ENCODE assay signal across 9 mouse cellular contexts in the genomic region with DNA sequence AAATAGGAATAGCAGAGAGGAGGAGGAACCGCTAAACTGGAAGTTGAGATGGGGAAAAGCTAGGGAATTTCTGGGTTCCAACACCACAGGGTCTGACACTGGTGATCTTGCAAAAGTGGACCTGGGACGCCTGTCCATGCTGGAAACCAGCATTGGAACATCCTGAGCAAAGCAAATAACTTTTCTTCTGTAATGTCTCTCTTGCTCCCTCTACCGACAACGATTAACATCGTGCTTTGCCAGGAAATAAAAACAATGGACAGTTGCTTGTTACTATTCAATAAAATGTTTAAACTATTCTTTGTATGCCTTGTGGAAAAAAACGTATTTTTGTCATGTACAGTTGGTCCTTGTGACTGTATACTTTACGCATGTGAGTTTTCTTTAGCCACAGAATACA.
DNase-seq lines count a peak whose midpoint lies in the region; ATAC-seq lines count a peak whose summit lies in the region.
"Had no signal": no experiment of that assay in that cellular context is flagged by ENCODE, and none has a peak within 500 bp of the region (broad histone marks: within the 10 kb centered on the region; RNA-seq: fewer than 3 reads in every experiment).

No protein-coding gene starts in this region.

- no peaks in the 10 kb centered on the region for H3K9me3 ChIP-seq in kidney, embryonic 16.5 days (ENCODE audit: low read length)
- no peaks in the 10 kb centered on the region for H3K9me3 ChIP-seq in midbrain, embryonic 10.5 days (replicated peaks)
- H3K9me3 ChIP-seq: embryonic facial prominence, embryonic 12.5 days had no signal

- DNase-seq in adrenal gland, postnatal 10 days: peak; percentile 25
- no peak for DNase-seq in adrenal gland, postnatal 25 days
- peak; percentile 32 for DNase-seq in kidney, adult 9 months
- peak; percentile 29 for DNase-seq in Muller cell, postnatal 12 days (ENCODE audit: inconsistent ontology term)
- peak; percentile 1 for DNase-seq in induced T-regulatory cell, adult 2 months (ENCODE audit: low read depth)
- DNase-seq in natural killer cell, adult 2 months (ENCODE audit: low spot score in 2 of 2): no peak
- no peak for DNase-seq in midbrain, embryonic 10.5 days (ENCODE audit: low spot score)

- H3K4me2 ChIP-seq in kidney, embryonic 16.5 days (replicated peaks; ENCODE audit: low read depth, low read length): no peak overlapping the region
- H3K4me2 ChIP-seq: embryonic facial prominence, embryonic 12.5 days had no signal

- no peaks in the 10 kb centered on the region for H3K36me3 ChIP-seq in kidney, embryonic 16.5 days (ENCODE audit: insufficient read depth, low read length)
- H3K36me3 ChIP-seq in midbrain, embryonic 10.5 days: no peaks in the 10 kb centered on the region
- H3K36me3 ChIP-seq: embryonic facial prominence, embryonic 12.5 days had no signal

- no peak overlapping the region for H3K27ac ChIP-seq in kidney, embryonic 16.5 days (ENCODE audit: low read length)
- H3K27ac ChIP-seq in midbrain, embryonic 10.5 days (replicated peaks): no peak overlapping the region
- H3K27ac ChIP-seq: embryonic facial prominence, embryonic 12.5 days had no signal

- H3K4me3 ChIP-seq in kidney, embryonic 16.5 days (ENCODE audit: low read length): no peak overlapping the region
- no peak overlapping the region for H3K4me3 ChIP-seq in midbrain, embryonic 10.5 days
- H3K4me3 ChIP-seq: embryonic facial prominence, embryonic 12.5 days had no signal

- H3K4me1 ChIP-seq in kidney, embryonic 16.5 days (ENCODE audit: insufficient read depth, low read length): no peaks in the 10 kb centered on the region
- no peaks in the 10 kb centered on the region for H3K4me1 ChIP-seq in midbrain, embryonic 10.5 days
- H3K4me1 ChIP-seq: embryonic facial prominence, embryonic 12.5 days had no signal

- ATAC-seq in kidney, embryonic 16.5 days (ENCODE audit: low FRiP score, low TSS enrichment): no peak

- no peak overlapping the region for H3K9ac ChIP-seq in kidney, embryonic 16.5 days (replicated peaks; ENCODE audit: low read length)
- H3K9ac ChIP-seq: embryonic facial prominence, embryonic 12.5 days had no signal

- H3K27me3 ChIP-seq in kidney, embryonic 16.5 days (ENCODE audit: insufficient read depth, low read length): no peaks in the 10 kb centered on the region
- no peaks in the 10 kb centered on the region for H3K27me3 ChIP-seq in midbrain, embryonic 10.5 days (ENCODE audit: low read depth, poor library complexity, severe bottlenecking)
- H3K27me3 ChIP-seq: embryonic facial prominence, embryonic 12.5 days had no signal

- WGBS in kidney, embryonic 16.5 days: 34% methylated on average over 7 of the region's 7 CpGs
- WGBS in midbrain, embryonic 10.5 days: 43% methylated on average over 7 of the region's 7 CpGs

Comparison
In these comparisons a context has a peak if more than half of its experiments do, and no peak if none do; other contexts are left out.
1. DNase-seq: peak in adrenal gland, postnatal 10 days (single experiment), kidney, adult 9 months (single experiment), Muller cell, postnatal 12 days (single experiment) and induced T-regulatory cell, adult 2 months (single experiment); none in adrenal gland, postnatal 25 days (single experiment), natural killer cell, adult 2 months (0 of 2) and midbrain, embryonic 10.5 days (single experiment).